Mouse (Mus musculus): ENCODE data around the gene Tas2r131. TPM values are rescaled to one million over a fixed set of nuclear protein-coding genes. Genes with fewer than 3 reads are reported as not detected.
"Not testable (repeated sequence)": the region's sequence is repeated elsewhere in the genome, so short reads cannot be mapped to it uniquely, and the experiment has no call there.

Gene Tas2r131
- not detected in 2 replicates for polyA plus RNA-seq (2015; fragmentation: Nextera tagmentation; extraction: Ambion mirVana)

- no peaks in the 10 kb centered on the region for H3K36me3 ChIP-seq
- no peak within 1 kb of the TSS for H3K27ac ChIP-seq
- no peak for ATAC-seq (ENCODE audit: borderline replicate concordance, extremely low read depth, low FRiP score, low TSS enrichment)
- no peak within 1 kb of the TSS for H3K4me2 ChIP-seq
- WGBS, result 58% methylated on average over 1 of the region's 1 CpGs
- H3K4me1 ChIP-seq, result no peaks in the 10 kb centered on the region
- H3K9me3 ChIP-seq, result no peaks in the 10 kb centered on the region
- no peak within 1 kb of the TSS for H3K9ac ChIP-seq
- H3K27me3 ChIP-seq, result no peaks in the 10 kb centered on the region
- no peak within 1 kb of the TSS for H3K4me3 ChIP-seq
Measured at GRCm38 (mm10) chr6:132957819-132958218, at the start of gene Tas2r131. TSS of gene Tas2r131 (minus strand) at chr6:132957919.

DNA sequence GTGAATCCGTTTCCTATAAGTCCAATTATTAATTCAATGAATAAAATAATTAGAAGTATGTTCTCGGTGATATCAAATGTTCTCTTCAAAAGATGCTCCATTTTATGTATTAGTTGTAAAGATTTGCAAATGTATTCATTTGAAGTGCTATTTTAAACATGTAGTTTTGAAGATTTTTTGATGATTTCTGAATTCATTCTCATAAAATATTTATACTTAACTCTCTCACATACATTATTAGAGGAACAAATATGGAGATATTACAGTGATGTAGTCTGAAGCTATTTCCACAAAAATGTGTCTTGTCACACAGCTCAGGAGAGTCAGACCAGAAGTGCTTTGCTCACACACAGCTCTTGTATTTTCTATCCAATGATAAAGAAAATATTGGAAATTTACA lies 23.1 kb upstream of the Tas2r131 start, which contains the start of gene Tas2r109:
Gene Tas2r109 (minus strand): TSS at position 101 of the 400 bp plus-strand sequence.
- H3K4me2 ChIP-seq, result no peak within 1 kb of the TSS
- no peak within 1 kb of the TSS for H3K9ac ChIP-seq
- H3K9me3 ChIP-seq, result no peaks in the 10 kb centered on the region
- H3K27ac ChIP-seq, result no peak within 1 kb of the TSS
- H3K4me3 ChIP-seq, result no peak within 1 kb of the TSS
- no peaks in the 10 kb centered on the region for H3K36me3 ChIP-seq
- WGBS, result 76% methylated on average over 2 of the region's 2 CpGs
- H3K27me3 ChIP-seq, result no peaks in the 10 kb centered on the region
- no peaks in the 10 kb centered on the region for H3K4me1 ChIP-seq
- no peak for ATAC-seq (ENCODE audit: borderline replicate concordance, extremely low read depth, low FRiP score, low TSS enrichment)

DNA sequence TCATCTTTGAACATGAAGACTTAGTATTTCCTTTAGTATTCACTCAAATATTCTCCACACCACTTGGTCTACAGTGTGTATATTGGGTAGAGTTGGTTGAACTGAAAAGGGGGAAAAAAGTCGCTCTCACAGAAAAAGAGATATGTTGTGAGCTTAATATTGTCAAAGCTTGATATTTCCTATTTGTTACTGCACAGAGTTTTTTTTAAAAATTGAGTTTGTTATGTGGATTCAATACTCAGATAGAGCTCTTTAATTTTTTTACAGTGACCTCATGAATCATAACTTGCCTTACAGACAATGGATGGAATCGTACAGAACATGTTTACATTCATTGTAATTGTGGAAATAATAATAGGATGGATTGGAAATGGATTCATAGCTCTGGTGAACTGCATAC lies 6.9 kb downstream of the Tas2r131 start, which contains the start of gene Tas2r129:
Gene Tas2r129 (plus strand): TSS at position 301 of the 400 bp plus-strand sequence.
- 71% methylated on average over 2 of the region's 2 CpGs for WGBS
- no peak within 1 kb of the TSS for H3K4me3 ChIP-seq
- no peak for ATAC-seq (ENCODE audit: borderline replicate concordance, extremely low read depth, low FRiP score, low TSS enrichment)

GRCm38 (mm10) chr6:132941376-132941775 lies 16.3 kb downstream of the Tas2r131 start:
- H3K36me3 ChIP-seq; H3K4me2 ChIP-seq; H3K9me3 ChIP-seq; ATAC-seq (ENCODE audit: borderline replicate concordance, extremely low read depth, low FRiP score, low TSS enrichment); H3K27me3 ChIP-seq; H3K9ac ChIP-seq; H3K4me3 ChIP-seq; H3K27ac ChIP-seq; H3K4me1 ChIP-seq: not testable (repeated sequence)

More for the DNA sequence above, 6.9 kb downstream of the Tas2r131 start, which contains the start of gene Tas2r129:
- H3K9me3 ChIP-seq, result no peaks in the 10 kb centered on the region
- H3K36me3 ChIP-seq, result no peaks in the 10 kb centered on the region
- no peaks in the 10 kb centered on the region for H3K4me1 ChIP-seq
- no peak within 1 kb of the TSS for H3K4me2 ChIP-seq
- H3K27me3 ChIP-seq, result no peaks in the 10 kb centered on the region
- H3K27ac ChIP-seq, result no peak within 1 kb of the TSS
- H3K9ac ChIP-seq, result no peak within 1 kb of the TSS

DNA sequence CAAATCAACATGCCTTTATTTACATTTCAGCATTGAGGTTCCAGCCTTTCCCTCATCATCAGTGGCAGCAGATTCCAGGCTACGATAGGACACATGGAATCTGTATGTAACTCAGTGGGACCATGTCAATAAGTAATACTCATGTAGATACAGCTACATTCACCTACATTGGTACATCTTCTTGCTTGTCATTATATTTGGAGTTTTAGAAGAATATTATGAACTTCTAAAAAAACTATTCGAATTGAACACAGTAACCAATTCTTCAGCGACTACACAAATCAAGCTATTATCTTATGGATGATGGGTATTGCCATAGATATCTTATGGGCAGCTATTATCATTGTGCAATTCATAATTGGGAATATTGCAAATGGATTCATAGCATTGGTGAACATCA lies 48.4 kb downstream of the Tas2r131 start, which contains the start of gene Tas2r125:
Gene Tas2r125 (plus strand): TSS at position 301 of the 400 bp plus-strand sequence.
- ATAC-seq (ENCODE audit: borderline replicate concordance, extremely low read depth, low FRiP score, low TSS enrichment), result no peak

More for the DNA sequence above, 48.4 kb downstream of the Tas2r131 start, which contains the start of gene Tas2r125:
- Histone ChIP-seq H3K4me1 (no peaks in the 10 kb centered on the region), H3K36me3 (no peaks in the 10 kb centered on the region), H3K4me3 (no peak within 1 kb of the TSS), H3K4me2 (no peak within 1 kb of the TSS), H3K9ac (no peak within 1 kb of the TSS), H3K27ac (no peak within 1 kb of the TSS), H3K9me3 (no peaks in the 10 kb centered on the region), H3K27me3 (no peaks in the 10 kb centered on the region)
- 83% methylated on average over 3 of the region's 3 CpGs for WGBS

Other genes starting within 250 kb of the Tas2r131 start
- not detected in 2 replicates for gene Tas2r122, start 246.0 kb downstream of the Tas2r131 start, polyA plus RNA-seq (2015; fragmentation: Nextera tagmentation; extraction: Ambion mirVana)
- not detected in 2 replicates for gene Tas2r115, start 219.9 kb downstream of the Tas2r131 start, polyA plus RNA-seq (2015; fragmentation: Nextera tagmentation; extraction: Ambion mirVana)
- gene Tas2r124, start 203.2 kb downstream of the Tas2r131 start, polyA plus RNA-seq (2015; fragmentation: Nextera tagmentation; extraction: Ambion mirVana), result not detected in 2 replicates
- gene Tas2r102, start 195.8 kb downstream of the Tas2r131 start, polyA plus RNA-seq (2015; fragmentation: Nextera tagmentation; extraction: Ambion mirVana), result not detected in 2 replicates
- not detected in 2 replicates for gene Tas2r136, start 179.8 kb downstream of the Tas2r131 start, polyA plus RNA-seq (2015; fragmentation: Nextera tagmentation; extraction: Ambion mirVana)
- not detected in 2 replicates for gene Tas2r117, start 155.1 kb downstream of the Tas2r131 start, polyA plus RNA-seq (2015; fragmentation: Nextera tagmentation; extraction: Ambion mirVana)
- not detected in 2 replicates for gene Tas2r123, start 110.8 kb downstream of the Tas2r131 start, polyA plus RNA-seq (2015; fragmentation: Nextera tagmentation; extraction: Ambion mirVana)
- gene Tas2r116, start 102.5 kb downstream of the Tas2r131 start, polyA plus RNA-seq (2015; fragmentation: Nextera tagmentation; extraction: Ambion mirVana), result not detected in 2 replicates
- not detected in 2 replicates for gene Tas2r110, start 89.9 kb downstream of the Tas2r131 start, polyA plus RNA-seq (2015; fragmentation: Nextera tagmentation; extraction: Ambion mirVana)
- gene Tas2r113, start 64.9 kb downstream of the Tas2r131 start, polyA plus RNA-seq (2015; fragmentation: Nextera tagmentation; extraction: Ambion mirVana), result not detected in 2 replicates
- not detected in 2 replicates for gene Tas2r125, start 48.3 kb downstream of the Tas2r131 start, polyA plus RNA-seq (2015; fragmentation: Nextera tagmentation; extraction: Ambion mirVana)
- gene Tas2r129, start 6.8 kb downstream of the Tas2r131 start, polyA plus RNA-seq (2015; fragmentation: Nextera tagmentation; extraction: Ambion mirVana), result not detected in 2 replicates
- not detected in 2 replicates for gene Tas2r109, start 23.0 kb upstream of the Tas2r131 start, polyA plus RNA-seq (2015; fragmentation: Nextera tagmentation; extraction: Ambion mirVana)
- not detected in 2 replicates for gene Tas2r103, start 79.2 kb upstream of the Tas2r131 start, polyA plus RNA-seq (2015; fragmentation: Nextera tagmentation; extraction: Ambion mirVana)
- not detected in 2 replicates for gene Tas2r140, start 97.9 kb upstream of the Tas2r131 start, polyA plus RNA-seq (2015; fragmentation: Nextera tagmentation; extraction: Ambion mirVana)
- gene Smim10l1, start 147.0 kb upstream of the Tas2r131 start, polyA plus RNA-seq (2015; fragmentation: Nextera tagmentation; extraction: Ambion mirVana), result 79.6 and 79.8 TPM in 2 replicates